Mouse (Mus musculus): ENCODE results near the gene Aprt. TPM values are rescaled to one million over a fixed set of nuclear protein-coding genes. Genes with fewer than 3 reads are reported as not detected.
"Not testable (repeated sequence)": the region's sequence is repeated elsewhere in the genome, so short reads cannot be mapped to it uniquely, and the experiment has no call there.

The Aprt gene
- polyA plus RNA-seq, 1 experiment from 2014 or later = 545 TPM

DNA sequence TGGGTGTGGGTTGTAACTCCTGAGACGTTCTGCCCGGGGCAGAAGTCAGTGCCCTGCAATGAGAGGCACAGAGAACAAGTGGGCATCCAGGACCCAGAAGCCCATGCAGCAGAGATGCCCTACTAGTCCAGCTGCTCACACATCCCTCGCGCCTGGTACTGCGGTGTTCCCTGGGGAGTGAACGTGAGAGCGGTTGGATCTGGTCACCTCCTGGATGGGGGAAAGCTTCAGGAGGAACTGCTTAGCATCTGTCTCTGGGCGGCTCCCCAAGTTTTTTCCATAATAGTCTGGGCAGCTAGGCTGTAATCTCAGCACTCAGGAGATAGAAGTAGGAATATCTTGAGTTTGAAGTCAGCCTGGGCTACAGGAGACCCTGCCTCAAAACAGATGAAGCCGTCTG is 8.3 kb upstream of the Aprt start:
- H3K27ac ChIP-seq = peak overlapping the region; percentile 91
- H3K9ac ChIP-seq = no peak overlapping the region
- 0 out of 2 replicates have a peak, but pooled peaks have one; percentile 2 for ATAC-seq

DNA sequence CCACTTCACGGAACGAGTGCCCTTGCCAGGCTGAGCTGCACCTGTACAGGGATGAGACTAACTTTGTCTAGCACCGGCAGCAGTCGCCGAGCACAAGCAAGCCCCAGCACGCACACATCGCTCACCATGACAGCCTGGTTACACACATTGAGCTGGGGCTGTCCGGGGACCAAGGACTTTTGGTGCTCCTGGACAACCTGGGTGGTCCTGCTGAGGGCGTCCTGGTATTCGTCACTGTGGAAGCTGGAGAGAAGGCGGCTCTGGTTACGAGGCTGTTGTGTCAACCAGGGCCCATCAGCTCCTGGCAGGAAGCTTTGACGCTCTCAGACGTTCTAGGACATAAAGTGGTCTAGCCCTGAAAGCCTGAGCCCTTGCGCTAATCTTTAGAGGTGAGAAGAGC is 4.2 kb upstream of the Aprt start:
- Histone ChIP-seq H3K36me3 (no peaks in the 10 kb centered on the region), H3K27ac (no peak overlapping the region), H3K9me3 (no peaks in the 10 kb centered on the region), H3K4me2 (replicated peaks) (no peak overlapping the region), H3K27me3 (replicated peaks) (no peaks in the 10 kb centered on the region), H3K4me1 (replicated peaks) (peaks cover 36% of the 10 kb centered on the region), H3K4me3 (replicated peaks) (no peak overlapping the region), H3K9ac (no peak overlapping the region)
- WGBS = 40% methylated on average over 15 of the region's 15 CpGs
- ATAC-seq = no peak

More for the DNA sequence above, 8.3 kb upstream of the Aprt start:
- no peaks in the 10 kb centered on the region for H3K9me3 ChIP-seq
- whole genome bisulfite sequencing = 80% methylated on average over 9 of the region's 9 CpGs
- H3K27me3 ChIP-seq (replicated peaks) = no peaks in the 10 kb centered on the region
- H3K36me3 ChIP-seq = no peaks in the 10 kb centered on the region
- peak overlapping the region; percentile 41; the same call in 1 of the 2 replicates for H3K4me2 ChIP-seq (replicated peaks)
- H3K4me3 ChIP-seq (replicated peaks) = no peak overlapping the region
- H3K4me1 ChIP-seq (replicated peaks) = peaks cover 34% of the 10 kb centered on the region

DNA sequence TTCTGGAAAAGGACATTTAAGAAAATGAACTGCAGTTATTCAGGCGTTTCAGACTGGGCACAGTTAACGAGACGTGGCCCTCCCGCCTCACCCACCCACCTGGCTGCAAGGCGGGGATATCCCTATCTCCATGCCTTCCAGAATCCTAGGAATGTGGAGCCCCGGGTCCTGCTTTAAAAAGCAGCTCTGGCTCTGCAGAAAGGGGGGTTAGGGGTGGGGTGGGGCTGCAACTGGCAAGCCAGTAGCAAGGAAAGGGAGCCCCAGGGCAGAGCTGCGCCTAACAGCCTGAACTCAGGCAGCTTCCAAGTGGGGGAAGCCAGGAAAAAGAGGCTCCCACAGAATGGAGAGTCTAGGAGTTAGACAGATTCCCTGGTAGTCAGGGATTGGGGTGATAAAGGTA is 2.5 kb upstream of the Aprt start:
- 31% methylated on average over 7 of the region's 7 CpGs for WGBS
- Histone ChIP-seq H3K4me1 (replicated peaks) (peaks cover 34% of the 10 kb centered on the region), H3K9ac (no peak overlapping the region), H3K9me3 (no peaks in the 10 kb centered on the region), H3K27ac (no peak overlapping the region), H3K4me2 (replicated peaks) (no peak overlapping the region), H3K36me3 (no peaks in the 10 kb centered on the region), H3K4me3 (replicated peaks) (no peak overlapping the region), H3K27me3 (replicated peaks) (no peaks in the 10 kb centered on the region)
- ATAC-seq = no peak

DNA sequence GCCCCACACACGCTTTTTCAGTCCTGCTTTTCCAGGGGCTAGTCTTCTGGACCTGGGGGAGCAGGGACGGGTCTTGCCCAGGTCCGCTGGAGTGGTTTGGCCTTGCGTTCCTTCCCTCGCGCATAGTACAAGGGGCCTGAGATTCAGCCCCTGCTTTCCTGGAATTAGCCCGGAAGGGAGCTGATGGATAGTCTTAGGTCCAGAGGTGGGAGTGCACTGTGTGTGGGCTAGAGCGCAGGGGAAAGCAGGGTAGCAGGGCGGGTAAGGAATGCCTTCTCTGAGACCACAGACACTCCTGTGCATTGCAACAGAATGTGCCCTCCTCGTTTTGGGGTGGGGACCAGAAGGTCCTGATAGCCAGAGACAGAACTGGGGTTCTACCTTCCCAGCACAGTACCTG is 407 bp upstream of the Aprt start:
- peak; percentile 8 for ATAC-seq
- H3K4me1 ChIP-seq (replicated peaks) = peaks cover 37% of the 10 kb centered on the region

DNA sequence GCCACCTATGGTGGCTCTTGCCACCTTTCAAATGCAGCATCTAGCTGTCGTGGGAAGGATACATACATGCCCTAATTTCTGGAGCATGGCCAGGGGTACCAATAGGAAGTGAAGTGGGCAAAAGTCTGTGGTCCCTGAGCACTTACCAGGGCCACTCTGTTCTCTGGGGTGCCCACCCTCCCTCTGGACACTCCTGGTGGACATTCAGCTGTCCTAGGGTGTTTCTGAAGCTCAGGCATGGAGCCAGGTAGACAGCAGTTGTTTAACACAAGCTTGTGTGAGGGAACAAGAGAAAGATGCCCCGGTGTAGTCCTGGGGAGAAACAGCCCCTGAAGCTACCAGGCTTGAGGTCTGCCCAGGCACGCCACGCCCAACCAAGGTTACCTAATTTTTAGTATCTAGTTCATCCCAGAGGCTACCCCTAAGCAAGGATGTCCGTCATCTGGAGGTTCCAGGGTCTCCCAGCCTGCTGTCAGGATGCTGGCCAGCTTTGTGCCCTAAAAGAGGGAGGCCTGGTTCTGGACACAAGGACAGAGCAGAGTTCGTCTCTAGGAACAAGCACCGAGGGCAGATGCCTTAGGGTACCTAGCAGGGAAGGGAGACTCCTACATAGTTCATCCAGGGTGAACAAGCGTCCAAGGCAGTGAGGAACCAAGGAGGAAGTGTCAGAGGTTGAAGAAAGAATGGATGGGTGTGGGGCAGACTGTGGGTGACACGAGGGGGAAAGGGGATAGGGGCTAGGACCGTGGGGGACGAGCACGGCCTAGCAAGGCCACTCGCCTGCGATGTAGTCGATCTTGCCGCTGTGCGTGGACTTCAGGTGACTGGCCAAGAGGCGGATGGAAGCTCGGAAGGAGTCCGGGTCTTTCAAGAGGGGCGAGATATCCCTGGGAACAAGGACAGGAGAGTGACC is 718 bp downstream of the Aprt start:
- 11% methylated on average over 21 of the region's 21 CpGs for WGBS
- Histone ChIP-seq H3K9me3 (no peaks in the 10 kb centered on the region), H3K36me3 (peaks cover 17% of the 10 kb centered on the region), H3K27ac (peak overlapping the region; percentile 85), H3K27me3 (replicated peaks) (no peaks in the 10 kb centered on the region), H3K4me1 (replicated peaks) (peaks cover 37% of the 10 kb centered on the region), H3K4me2 (replicated peaks) (peak overlapping the region; percentile 81), H3K9ac (peak overlapping the region; percentile 83), H3K4me3 (replicated peaks) (peak overlapping the region; percentile 77)
- peak; percentile 16 for ATAC-seq

More for the DNA sequence above, 407 bp upstream of the Aprt start:
- peaks cover 6% of the 10 kb centered on the region for H3K36me3 ChIP-seq
- peak overlapping the region; percentile 81 for H3K4me2 ChIP-seq (replicated peaks)
- H3K4me3 ChIP-seq (replicated peaks) = peak overlapping the region; percentile 77
- WGBS = 28% methylated on average over 10 of the region's 10 CpGs
- peak overlapping the region; percentile 5; the same call in 1 of the 2 replicates for H3K9ac ChIP-seq
- H3K27ac ChIP-seq = peak overlapping the region; percentile 85
- H3K9me3 ChIP-seq = no peaks in the 10 kb centered on the region
- H3K27me3 ChIP-seq (replicated peaks) = no peaks in the 10 kb centered on the region

DNA sequence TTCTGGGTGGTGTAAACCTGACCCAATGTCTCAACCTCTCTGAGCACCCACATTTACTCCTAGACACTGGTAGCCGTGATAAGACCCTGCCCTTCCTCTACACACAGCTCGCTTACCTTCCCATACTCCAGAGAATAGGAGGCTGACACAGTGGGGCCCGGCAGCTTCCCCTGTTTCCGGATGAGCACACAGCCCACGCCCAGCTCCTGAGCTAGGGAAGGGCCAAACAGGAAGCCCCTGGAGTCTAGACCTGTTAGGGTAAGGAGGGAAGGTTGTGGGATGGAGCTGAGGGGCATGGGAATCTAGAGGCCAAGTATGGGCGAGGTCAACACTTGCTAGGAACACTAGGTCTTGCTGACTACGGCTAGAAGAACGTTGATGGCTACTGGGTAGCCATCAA is 1.4 kb downstream of the Aprt start:
- Histone ChIP-seq H3K4me3 (replicated peaks) (peak overlapping the region; percentile 77), H3K27me3 (replicated peaks) (no peaks in the 10 kb centered on the region), H3K9ac (peak overlapping the region; percentile 83), H3K36me3 (peaks cover 24% of the 10 kb centered on the region), H3K4me1 (replicated peaks) (peaks cover 37% of the 10 kb centered on the region), H3K27ac (peak overlapping the region; percentile 85), H3K9me3 (no peaks in the 10 kb centered on the region), H3K4me2 (replicated peaks) (peak overlapping the region; percentile 81)
- 50% methylated on average over 8 of the region's 8 CpGs for WGBS
- no peak for ATAC-seq

DNA sequence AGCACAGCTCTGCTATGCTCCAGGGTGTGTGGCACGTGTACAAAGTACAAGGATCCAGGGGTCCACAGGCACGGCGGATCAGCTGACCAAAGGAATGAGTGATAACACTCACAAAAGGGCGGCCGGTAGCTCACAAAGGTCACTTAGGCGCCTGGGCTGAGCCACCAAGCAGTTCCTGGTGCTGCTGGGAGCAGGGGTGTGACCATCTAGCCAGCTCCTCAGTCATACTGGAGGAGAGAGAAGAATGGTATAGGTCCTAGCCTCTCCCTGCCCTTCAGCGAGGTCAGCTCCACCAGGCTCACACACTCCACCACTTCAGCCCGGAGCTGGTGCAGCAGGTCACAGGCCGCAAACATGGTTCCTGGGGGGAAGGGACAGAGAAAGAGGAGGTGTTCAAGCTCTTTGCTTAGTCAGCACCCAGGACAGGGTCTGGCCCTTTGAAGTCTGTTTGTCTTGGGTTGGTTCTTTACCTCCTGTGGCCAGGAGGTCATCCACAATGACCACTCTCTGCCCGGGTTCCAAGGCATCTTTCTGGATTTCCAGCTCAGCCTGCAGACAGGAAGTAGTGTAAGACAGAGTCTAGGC is 1.9 kb downstream of the Aprt start:
- peak overlapping the region; percentile 77 for H3K4me3 ChIP-seq (replicated peaks)
- peak overlapping the region; percentile 81 for H3K4me2 ChIP-seq (replicated peaks)
- H3K9me3 ChIP-seq = no peaks in the 10 kb centered on the region
- ATAC-seq = peak; percentile 68
- peak overlapping the region; percentile 83; the same call in 1 of the 2 replicates for H3K9ac ChIP-seq
- WGBS = 24% methylated on average over 10 of the region's 10 CpGs
- H3K36me3 ChIP-seq = peaks cover 30% of the 10 kb centered on the region
- H3K27me3 ChIP-seq (replicated peaks) = no peaks in the 10 kb centered on the region
- H3K4me1 ChIP-seq (replicated peaks) = peaks cover 37% of the 10 kb centered on the region
- peak overlapping the region; percentile 85 for H3K27ac ChIP-seq

DNA sequence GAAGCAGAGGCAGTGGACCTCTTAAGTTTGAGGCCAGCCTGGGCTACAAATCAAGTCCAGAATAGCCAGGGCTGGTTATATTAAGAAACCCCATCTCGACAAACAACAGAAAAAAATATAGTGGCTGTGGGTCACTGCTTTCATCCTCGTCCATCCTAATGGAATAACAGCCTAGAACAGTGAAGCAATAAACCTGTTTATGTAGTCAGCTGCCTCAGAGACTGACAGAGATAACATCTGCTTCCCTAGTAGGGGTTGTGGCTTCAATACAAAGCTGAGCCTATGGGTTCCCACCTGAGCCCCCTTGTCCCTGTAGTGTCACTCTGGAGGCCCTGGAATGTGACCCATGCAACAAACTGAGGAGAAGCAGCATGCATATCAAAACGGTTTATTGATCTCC is 2.4 kb downstream of the Aprt start:
- Histone ChIP-seq H3K4me3 (replicated peaks) (no peak overlapping the region), H3K4me2 (replicated peaks) (peak overlapping the region; percentile 81; the same call in 1 of the 2 replicates), H3K27me3 (replicated peaks) (no peaks in the 10 kb centered on the region), H3K27ac (peak overlapping the region; percentile 85; the same call in 1 of the 2 replicates), H3K9me3 (no peaks in the 10 kb centered on the region), H3K9ac (no peak overlapping the region), H3K4me1 (replicated peaks) (peaks cover 38% of the 10 kb centered on the region), H3K36me3 (peaks cover 31% of the 10 kb centered on the region)
- WGBS = 27% methylated on average over 3 of the region's 3 CpGs
- no peak; the same call in 1 of the 2 replicates for ATAC-seq

DNA sequence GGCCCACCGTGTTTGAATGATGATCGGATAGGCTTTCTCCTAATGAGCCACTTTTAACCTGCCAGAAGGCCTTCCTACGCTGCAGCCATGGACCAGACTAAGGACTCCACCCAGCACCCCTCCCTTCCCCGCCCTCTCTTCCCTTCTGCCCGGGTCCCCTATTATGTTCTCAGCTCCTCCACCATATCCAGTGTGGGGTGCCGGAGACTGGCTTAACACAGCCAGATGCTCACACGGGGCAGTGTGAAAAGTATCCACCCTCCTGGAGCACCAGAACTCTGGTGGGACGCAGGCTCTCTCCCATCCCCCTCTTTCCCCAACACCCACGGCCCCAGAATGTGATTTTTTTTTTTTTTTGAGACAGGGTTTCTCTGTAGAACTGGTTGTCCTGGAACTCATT is 3.1 kb downstream of the Aprt start:
- ATAC-seq = no peak
- H3K9ac ChIP-seq = no peak overlapping the region
- H3K9me3 ChIP-seq = no peaks in the 10 kb centered on the region
- H3K4me2 ChIP-seq (replicated peaks) = no peak overlapping the region
- peaks cover 31% of the 10 kb centered on the region for H3K36me3 ChIP-seq
- no peak overlapping the region for H3K4me3 ChIP-seq (replicated peaks)
- H3K27me3 ChIP-seq (replicated peaks) = no peaks in the 10 kb centered on the region
- WGBS = 59% methylated on average over 9 of the region's 9 CpGs
- H3K4me1 ChIP-seq (replicated peaks) = peaks cover 42% of the 10 kb centered on the region
- H3K27ac ChIP-seq = peak overlapping the region; percentile 24

DNA sequence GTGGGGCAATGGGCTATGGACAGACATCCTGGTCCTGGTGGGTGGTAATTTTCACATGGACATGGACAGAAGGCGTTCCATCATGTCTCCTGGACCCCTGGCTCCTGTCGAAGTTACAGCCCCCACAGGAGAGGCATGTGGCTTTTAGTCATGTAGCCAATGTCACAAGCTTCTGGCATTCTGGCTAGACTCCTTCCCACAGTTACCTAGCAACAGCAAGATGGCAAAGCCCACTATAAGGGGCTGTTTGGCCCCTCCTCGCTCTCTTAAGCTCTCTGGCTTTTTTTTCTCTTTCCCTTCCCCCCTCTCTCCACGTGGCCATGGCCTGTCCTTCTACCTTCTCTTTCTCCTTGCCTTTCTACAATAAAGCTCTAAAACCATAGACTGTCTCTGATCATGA is 3.5 kb downstream of the Aprt start:
- 34% methylated on average over 4 of the region's 4 CpGs for WGBS
- H3K4me1 ChIP-seq (replicated peaks) = peaks cover 42% of the 10 kb centered on the region

DNA sequence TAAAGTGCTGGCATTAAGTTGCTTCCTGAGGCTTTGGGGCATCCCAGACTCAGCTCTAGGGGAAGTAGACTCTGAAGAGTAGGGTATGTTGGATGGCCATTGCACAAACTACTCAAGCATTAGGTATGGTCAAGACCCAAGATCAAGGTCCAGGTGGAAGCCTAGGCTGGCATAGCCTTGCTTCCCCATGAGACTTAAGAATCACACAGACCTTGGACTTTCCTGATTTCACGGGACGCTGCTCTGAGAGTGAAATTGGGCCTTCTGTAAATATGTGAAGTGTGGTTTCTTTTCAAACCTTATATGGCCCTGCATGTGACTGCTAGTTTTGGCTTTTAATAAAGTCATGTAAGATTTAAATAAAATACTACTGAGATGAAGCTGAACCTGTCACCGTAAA is 4.0 kb downstream of the Aprt start:
- Histone ChIP-seq H3K9me3 (no peaks in the 10 kb centered on the region), H3K36me3 (peaks cover 31% of the 10 kb centered on the region), H3K4me3 (replicated peaks) (no peak overlapping the region), H3K4me1 (replicated peaks) (peaks cover 42% of the 10 kb centered on the region), H3K27ac (0 out of 2 replicates have a peak overlapping the region, but pooled peaks have one; percentile 24), H3K4me2 (replicated peaks) (no peak overlapping the region), H3K9ac (no peak overlapping the region), H3K27me3 (replicated peaks) (no peaks in the 10 kb centered on the region)
- 73% methylated on average over 3 of the region's 3 CpGs for WGBS
- ATAC-seq = no peak

More for the DNA sequence above, 3.5 kb downstream of the Aprt start:
- Histone ChIP-seq H3K27ac (peak overlapping the region; percentile 24; the same call in 1 of the 2 replicates), H3K36me3 (peaks cover 31% of the 10 kb centered on the region)
- not testable (repeated sequence) for H3K4me2 ChIP-seq (replicated peaks); H3K4me3 ChIP-seq (replicated peaks); H3K9ac ChIP-seq; ATAC-seq; H3K27me3 ChIP-seq (replicated peaks); H3K9me3 ChIP-seq

DNA sequence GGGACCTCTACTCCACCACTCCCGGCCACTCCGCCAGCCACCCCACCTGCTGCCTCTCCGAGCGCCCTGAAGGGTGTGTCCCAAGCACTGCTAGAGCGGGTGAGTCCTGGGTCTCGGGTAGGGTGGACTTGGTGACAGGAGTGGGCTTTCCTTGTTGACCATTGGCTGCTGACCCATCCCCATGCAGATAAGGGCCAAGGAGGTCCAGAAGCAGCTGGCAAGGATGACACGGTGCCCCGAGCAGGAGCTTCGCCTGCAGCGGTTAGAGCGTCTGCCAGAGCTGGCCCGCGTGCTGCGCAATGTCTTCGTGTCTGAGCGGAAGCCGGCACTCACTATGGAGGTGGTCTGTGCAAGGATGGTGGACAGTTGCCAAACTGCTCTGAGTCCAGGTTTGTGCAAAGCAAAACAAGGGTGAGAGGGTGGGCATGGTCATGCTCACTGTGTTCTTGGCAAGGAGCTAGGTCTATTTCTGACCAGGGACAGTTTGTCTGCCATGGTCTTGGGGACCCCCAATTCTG is 4.9 kb downstream of the Aprt start:
- Histone ChIP-seq H3K4me1 (replicated peaks) (peaks cover 38% of the 10 kb centered on the region), H3K9me3 (no peaks in the 10 kb centered on the region), H3K36me3 (peaks cover 31% of the 10 kb centered on the region), H3K27me3 (replicated peaks) (no peaks in the 10 kb centered on the region), H3K4me3 (replicated peaks) (no peak overlapping the region), H3K9ac (no peak overlapping the region), H3K4me2 (replicated peaks) (no peak overlapping the region), H3K27ac (no peak overlapping the region; the same call in 1 of the 2 replicates)
- WGBS = 87% methylated on average over 17 of the region's 17 CpGs
- ATAC-seq = no peak
